Mouse (Mus musculus): ENCODE measurements around the gene Fpr-rs4.
"Not testable (repeated sequence)": the region's sequence is repeated elsewhere in the genome, so short reads cannot be mapped to it uniquely, and the experiment has no call there.

The Fpr-rs4 gene

GRCm38 (mm10) chr17:18021433-18021832, at the start of gene Fpr-rs4:
Fpr-rs4 (plus strand) TSS chr17:18021733.
- DNase-seq = no peak

DNA sequence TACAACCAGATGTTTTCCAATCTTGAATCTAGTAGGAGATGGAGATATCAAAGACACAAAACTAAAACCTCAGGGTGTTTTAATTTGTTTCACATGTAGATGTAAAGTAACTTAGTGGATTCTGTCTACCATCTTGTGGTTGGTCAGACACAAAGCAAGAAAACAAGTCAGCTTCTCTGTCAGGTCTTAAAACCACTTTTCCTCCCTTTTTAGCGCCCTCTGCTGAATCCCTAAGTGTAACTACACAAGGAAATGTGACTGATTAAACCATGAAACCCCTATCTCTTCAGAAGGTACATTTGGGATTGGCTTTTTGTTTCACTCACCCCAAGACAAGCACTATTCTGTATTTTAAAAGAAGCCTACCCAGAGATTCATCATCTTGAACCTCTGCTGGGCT, 48.1 kb upstream of the Fpr-rs4 start:
- DNase-seq = no peak

GRCm38 (mm10) chr17:17981232-17981631, 40.3 kb upstream of the Fpr-rs4 start:
- not testable (repeated sequence) for DNase-seq

GRCm38 (mm10) chr17:18004752-18005151, 16.8 kb upstream of the Fpr-rs4 start:
- DNase-seq = no peak

DNA sequence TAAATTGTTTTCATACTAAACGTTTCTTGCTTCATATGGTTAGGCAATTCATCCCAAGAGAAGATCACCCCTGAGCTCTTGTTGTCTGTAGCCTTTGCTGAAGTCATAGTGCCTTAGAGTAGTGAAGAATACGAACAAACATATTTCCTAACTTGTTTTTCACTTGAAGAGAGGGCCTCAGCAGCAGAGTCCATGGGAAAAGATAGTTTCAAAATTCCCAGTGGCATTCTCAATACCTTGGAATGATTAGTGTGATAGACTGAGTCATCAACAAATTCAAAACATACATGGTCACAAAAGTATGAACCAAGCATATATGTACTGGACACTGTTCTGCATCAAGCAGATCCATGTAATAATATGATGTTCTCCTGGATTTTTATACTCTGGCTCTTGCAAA, 27.6 kb downstream of the Fpr-rs4 start, which contains the start of gene Vmn2r124:
Gene Vmn2r124 (plus strand): TSS at position 301 of the 400 bp plus-strand sequence.
- no peak for DNase-seq
